Mouse (Mus musculus): ENCODE measurements around the gene Tnnt1. TPM values are rescaled to one million over a fixed set of nuclear protein-coding genes. Genes with fewer than 3 reads are reported as not detected.
"Not testable (repeated sequence)": the region's sequence is repeated elsewhere in the genome, so short reads cannot be mapped to it uniquely, and the experiment has no call there.

Tnnt1 gene
- 1 to 10 TPM; 2.0 to 3.1 TPM for total RNA-seq (2021)

DNA sequence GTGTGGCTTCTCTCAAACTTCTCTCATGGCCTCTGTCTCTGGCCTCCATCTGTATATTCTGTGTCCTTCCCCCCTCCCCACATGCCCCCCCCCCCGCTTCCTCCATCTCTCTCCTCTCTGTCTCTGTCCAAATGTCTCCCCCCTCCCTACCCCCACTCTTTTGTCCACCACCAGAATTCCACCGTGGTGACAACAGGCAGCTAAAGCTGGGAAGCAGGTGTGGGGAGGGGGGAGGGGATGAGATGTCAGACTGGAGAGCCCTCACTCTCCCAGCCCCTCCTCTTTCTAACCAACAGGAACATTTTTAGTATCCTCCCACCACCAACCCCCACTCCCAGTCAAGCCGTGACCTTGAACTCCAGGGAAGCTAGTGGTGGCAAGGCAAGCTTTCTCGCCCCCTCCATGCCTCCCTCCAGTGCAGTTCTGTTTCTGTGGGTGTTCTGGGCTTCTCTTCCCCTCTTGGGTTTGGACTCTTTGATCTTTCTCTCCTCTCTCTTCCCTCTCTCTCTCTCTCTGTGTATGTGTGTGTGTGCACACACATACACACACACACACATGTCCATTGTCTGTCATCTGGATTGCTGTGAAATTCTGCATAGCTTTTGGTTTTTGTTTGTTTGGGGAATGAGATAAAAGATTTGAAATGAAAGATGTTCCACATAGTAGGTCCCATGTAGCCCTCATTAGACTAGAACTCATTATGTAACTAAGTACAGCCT is at the start of gene Tnnt1:
TSS of gene Tnnt1 (minus strand) at position 51 of the 719 bp plus-strand sequence.
- intact Hi-C loops (cut with DNase I), result no loop called here

DNA sequence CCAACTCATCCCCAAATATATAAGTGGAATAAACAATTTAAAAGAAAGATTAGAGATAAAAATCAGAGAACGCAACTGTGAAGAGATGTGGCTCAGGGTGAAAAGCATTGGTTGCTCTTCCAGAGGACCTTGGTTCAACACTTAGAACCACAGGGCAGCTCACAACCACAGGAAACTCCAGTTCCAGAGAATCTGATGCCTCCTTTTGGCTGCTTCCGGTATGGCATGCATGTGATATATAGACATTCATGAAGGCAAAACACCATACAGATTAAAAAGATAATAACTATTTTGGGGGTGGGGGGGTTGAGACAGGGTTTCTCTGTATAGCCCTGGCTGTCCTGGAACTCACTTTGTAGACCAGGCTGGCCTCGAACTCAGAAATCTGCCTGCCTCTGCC is 46.5 kb upstream of the Tnnt1 start:
- DNase-seq (ENCODE audit: extremely low spot score in 1 of 2, low spot score in 2 of 2), result no peak
- intact Hi-C loops (cut with DNase I), result loop anchor here (5.0 kb wide), 1 partner anchor 40 kb away; the partner anchor contains the start of gene Ptprh

More for the DNA sequence above, at the start of gene Tnnt1:
- DNase-seq (ENCODE audit: extremely low spot score in 1 of 2, low spot score in 2 of 2), result no peak

DNA sequence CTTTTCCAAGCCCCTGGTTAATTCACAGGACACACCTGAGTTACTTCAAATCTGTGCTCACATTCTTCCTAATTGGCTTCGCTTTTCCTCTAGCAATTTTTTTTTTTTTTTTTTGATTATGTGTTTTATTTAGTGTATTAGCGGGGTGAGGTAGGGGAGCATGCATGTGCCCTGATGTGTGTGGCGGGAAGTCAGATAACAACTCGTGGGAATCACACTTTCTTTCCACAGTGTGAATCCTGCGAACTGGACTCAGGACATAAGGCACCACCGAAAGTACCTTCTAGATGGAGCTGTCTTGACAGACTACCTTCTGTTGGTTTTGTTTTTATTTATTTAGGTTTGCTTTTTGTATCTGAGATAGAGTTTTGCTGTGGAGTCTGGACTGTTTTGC is 41.0 kb upstream of the Tnnt1 start:
- no peak for DNase-seq (ENCODE audit: extremely low spot score in 1 of 2, low spot score in 2 of 2)
- intact Hi-C loops (cut with DNase I), result loop anchor here (5.0 kb wide), 1 partner anchor 240 kb away; no protein-coding TSS in a partner anchor

DNA sequence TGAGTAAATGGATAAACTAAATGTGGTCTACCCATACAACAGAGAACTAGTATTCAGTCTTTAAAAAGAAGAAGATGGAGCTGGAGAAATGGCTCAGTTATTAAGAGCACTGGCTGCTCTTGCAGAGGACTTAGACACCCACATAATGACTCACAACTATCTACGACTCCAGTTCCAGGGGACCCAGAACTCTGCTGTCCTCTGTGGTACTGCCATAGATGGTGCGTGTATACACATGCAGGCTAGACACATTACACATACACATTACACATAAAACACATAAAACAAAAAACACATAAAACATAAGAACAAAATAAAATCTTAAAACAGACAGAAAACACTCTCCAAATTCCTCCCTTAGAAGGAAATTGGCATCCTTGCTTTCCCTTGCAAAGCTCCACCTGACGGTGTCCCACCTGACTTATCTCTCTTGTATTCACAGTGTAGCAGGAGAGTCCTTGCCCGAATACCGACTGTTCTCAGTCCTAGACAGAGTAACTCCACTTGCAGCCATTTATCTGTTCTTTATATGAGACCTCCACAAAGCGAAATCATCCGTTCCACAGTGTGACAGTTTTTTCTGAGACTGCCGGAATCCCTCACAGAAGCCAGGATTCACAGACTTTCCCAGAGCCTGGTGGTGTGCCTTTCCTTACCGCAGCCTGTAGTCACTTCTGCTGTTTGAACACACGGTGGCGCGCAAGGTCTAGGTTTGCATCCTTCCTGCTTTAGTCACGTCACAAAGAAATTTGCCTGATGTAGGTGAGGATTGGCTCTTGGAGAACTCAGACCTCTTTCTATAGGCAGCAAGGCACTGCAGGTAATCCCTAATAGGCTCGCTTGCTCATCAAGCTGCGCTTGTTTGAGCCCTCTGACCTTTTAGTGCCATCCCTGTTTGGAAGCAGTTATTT is 40.3 kb upstream of the Tnnt1 start:
- intact Hi-C loops (cut with DNase I), result loop anchor here (5.0 kb wide), 1 partner anchor 241 kb away; no protein-coding TSS in a partner anchor
- peak; percentile 77 to 80 for DNase-seq (ENCODE audit: extremely low spot score in 1 of 2, low spot score in 2 of 2)

DNA sequence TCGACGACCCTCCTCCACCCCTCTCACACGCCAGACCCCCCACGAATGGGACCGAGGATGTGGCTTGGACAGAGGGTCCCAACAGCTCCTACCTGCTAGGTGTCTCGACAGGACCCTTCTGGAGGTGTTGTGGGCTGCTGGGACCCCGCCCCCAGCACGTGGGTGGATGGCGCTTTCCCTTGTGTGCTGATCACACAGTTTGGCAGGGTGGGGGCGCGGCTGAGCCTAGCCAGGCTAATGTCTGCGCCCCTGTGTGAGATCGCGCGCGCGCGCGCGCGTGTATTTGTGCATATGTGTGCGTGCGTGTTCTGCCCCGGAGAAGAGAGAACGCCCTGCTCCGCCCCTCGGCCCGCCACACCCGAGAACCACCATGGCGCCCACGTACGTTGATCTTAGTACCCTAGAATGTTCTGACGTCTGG is 31.0 kb upstream of the Tnnt1 start, which contains the start of gene Syt5:
TSS of gene Syt5 (minus strand) at position 321 of the 421 bp plus-strand sequence.
- intact Hi-C loops (cut with DNase I), result no loop called here
- DNase-seq (ENCODE audit: extremely low spot score in 1 of 2, low spot score in 2 of 2), result peak; percentile 66 to 83

DNA sequence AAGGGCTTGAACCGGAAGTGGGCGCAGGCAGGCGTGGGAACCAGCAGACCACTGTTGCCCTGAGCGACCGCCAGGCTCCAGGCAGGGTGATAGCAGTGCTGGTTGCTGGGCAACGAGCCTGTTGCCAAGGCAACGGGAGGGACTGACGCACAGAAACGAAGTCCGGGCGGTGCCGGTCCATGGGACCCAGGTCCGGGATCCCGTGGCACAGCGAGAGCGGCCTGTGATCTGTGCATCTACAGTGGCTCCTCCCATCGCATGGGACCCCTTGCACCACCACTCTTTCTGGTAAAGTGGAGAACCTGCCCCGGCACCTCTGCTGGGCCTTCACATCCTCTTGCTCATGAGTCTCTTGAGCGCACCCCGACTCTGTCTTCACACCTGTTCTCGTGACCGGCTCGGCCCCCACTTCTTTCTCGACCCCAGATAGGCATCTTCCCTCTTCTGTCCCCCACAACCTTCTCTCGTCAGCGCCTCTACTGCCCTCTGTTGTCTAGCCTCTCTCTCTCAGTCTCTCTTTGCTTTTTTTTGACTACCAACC is 30.5 kb upstream of the Tnnt1 start:
- intact Hi-C loops (cut with DNase I), result no loop called here
- peak; percentile 96 for DNase-seq (ENCODE audit: extremely low spot score in 1 of 2, low spot score in 2 of 2)

DNA sequence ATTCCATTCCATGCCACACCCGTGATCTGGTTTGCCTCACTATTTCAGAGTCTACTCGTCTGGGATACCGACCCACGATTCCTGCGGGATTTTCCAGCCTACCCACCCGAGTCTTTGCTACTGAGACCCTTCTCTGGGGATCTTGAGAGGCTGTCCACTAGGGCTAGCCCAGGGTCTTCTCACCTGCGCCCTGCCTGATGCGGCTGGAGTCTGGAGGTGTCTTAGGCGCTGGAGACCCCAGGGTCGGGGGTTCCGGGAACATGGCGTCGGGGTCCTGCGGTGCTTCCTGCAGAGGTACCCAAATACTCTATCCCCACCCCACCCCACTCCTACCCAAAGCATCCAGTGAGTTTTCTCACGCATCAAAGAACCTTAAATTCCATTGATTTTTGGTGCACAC is 29.9 kb upstream of the Tnnt1 start:
- intact Hi-C loops (cut with DNase I), result no loop called here
- DNase-seq (ENCODE audit: extremely low spot score in 1 of 2, low spot score in 2 of 2), result peak in 1 of 2 experiments; percentile 53

DNA sequence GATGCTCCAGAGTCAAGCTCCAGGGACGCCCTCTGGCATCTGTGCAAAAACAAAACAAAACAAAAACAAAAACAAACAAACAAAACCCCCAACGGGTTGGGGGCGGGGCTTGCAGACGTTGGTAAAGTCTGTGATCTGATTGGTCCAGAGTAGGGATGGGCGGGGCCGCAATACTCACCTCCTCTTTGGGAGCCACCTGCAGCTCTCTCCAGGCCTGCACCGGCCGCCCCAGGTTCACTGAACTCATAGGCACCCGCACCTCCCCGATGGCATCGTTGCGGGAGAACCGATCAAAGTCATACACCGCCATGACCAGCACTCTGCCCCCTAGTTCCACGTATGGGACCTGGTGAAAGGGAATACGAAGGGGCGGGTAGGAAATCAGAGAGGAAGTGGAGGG is 25.8 kb upstream of the Tnnt1 start:
- intact Hi-C loops (cut with DNase I), result no loop called here

DNA sequence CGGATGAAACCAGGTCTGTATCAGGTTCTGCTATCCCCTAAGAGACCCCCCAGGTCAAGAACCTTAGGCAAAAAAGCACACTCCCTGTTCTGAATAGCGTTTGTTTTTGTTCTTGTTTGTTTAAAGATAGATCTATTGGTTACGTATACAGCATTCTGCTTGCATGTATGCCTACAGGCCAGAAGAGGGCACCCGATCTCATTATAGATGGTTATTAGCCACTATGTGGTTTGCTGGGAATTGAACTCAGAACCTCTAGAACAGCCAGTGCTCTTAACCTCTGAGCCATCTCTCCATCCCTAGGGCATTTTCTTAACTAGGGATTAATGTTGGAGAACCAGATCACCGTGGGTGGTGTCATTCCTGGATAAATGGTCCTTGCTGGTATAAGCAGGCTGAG is 25.2 kb upstream of the Tnnt1 start:
- intact Hi-C loops (cut with DNase I), result no loop called here

More for the DNA sequence above, 25.8 kb upstream of the Tnnt1 start:
- DNase-seq (ENCODE audit: extremely low spot score in 1 of 2, low spot score in 2 of 2), result no peak

DNA sequence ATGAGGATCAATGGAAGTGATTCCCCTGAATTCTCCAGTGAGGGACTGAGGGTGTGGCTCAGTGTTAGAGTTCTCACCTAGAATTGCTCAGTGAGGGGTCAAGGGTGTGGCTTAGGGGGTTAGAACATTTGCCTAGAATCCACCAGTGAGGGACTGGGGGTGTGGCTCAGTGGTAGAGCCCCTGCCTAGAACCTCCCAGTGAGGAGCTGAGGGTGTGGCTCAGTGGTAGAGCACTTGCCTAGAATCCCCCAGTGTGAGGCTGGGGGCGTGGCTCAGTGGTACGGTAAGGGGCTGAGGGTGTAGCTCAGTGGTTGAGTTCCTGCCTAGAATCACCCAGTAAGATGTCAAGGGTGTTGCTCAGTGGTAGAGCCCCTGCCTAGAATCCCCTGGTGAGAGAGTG is 22.8 kb upstream of the Tnnt1 start:
- DNase-seq (ENCODE audit: extremely low spot score in 1 of 2, low spot score in 2 of 2), result no peak
- intact Hi-C loops (cut with DNase I), result no loop called here

More for the DNA sequence above, 25.2 kb upstream of the Tnnt1 start:
- no peak for DNase-seq (ENCODE audit: extremely low spot score in 1 of 2, low spot score in 2 of 2)

DNA sequence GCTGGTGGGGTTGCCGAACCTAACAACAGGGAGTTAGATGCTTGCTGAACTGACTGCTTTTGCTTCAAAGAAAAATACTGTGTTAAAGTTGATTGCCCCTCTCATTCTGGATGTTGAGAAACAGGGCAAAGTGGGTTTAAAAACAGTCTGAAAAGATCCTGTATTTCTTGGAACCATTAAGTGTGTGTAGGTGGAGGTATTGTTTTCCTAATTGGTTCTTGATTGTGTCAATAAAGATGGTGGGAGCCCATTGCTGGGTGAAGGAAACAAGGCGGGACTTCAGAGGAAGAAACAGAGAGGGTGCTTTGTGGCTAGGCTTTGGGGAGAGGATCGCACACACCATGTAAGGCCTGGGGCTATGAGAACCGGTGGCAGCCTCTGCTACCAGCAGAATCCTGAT is 21.0 kb upstream of the Tnnt1 start:
- no peak for DNase-seq (ENCODE audit: extremely low spot score in 1 of 2, low spot score in 2 of 2)
- intact Hi-C loops (cut with DNase I), result no loop called here

DNA sequence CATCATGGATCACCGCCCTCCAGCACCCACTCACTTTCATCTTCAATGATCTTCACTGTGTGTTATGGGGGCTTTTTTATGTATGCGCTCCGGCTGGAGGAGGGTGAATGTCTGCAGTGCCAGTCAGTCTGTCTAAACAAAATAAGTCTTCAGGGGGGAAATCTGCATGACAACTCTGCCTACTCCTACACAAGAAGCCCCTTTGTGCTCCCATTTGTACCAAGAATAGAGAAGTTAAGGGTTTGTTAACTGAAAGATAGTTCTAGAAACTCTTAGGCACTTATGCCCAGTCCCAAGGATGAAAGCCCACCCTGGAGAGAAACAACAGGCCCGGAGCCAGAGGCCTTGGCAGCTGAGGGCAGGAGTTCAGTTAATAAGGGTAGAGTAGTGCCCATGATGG is 20.2 kb upstream of the Tnnt1 start:
- intact Hi-C loops (cut with DNase I), result no loop called here
- DNase-seq (ENCODE audit: extremely low spot score in 1 of 2, low spot score in 2 of 2), result no peak

DNA sequence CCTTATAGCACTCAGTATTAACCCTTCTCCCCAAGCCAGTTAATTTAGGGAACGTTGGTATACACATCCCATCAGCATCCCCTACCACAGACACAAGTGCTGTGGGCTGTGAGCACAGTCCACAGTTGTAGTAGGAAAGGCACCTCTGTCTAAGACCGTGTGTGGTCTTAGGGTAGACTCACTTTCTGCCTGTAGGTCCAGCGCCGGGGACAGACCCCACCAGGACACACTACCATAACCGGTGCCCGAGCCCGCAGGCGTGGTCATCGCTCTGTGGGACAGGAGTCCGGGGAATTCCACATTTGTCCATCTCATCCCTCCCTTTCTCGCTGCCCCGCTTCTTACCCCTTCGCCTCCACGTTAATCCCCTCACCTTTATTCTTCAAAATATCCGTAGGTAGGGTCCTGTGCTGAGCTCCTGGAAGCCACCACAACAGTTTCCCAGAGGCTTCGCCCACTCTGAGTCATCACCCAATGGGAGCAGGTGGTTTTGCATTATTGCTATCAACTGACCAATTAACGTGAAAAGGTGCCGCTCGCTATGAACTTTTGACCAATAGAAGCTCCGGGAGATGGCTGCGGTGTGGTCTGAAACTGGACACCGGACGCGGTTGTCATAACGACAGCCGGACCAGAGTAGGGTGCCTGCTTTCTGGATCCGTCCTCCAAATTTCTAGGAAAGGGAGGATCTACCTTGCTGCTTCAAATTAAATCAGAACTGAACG is 16.0 kb upstream of the Tnnt1 start, which contains the start of gene Dnaaf3:
TSS of gene Dnaaf3 (minus strand) at position 449 of the 725 bp plus-strand sequence.
- intact Hi-C loops (cut with DNase I), result no loop called here
- DNase-seq (ENCODE audit: extremely low spot score in 1 of 2, low spot score in 2 of 2), result peak; percentile 26 to 74

DNA sequence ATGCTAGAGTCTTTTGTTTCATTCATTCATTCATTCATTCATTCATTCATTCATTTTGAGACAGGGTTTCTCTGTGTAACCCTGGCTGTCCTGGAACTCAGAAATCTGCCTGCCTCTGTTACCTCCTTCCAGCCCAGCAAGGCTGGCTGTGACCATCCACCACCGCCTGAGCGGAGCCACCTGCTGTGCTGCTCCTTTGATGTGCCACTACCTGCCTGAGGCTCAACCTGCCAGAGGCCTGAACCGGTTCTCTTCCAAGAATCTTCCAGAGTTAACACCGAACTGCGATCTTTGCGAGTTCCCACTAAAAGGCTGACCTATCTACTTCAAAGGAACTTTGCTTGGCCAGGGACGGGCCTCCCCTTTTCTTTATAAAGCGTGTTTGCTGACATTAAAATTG is 14.0 kb upstream of the Tnnt1 start:
- intact Hi-C loops (cut with DNase I); DNase-seq (ENCODE audit: extremely low spot score in 1 of 2, low spot score in 2 of 2): not testable (repeated sequence)

DNA sequence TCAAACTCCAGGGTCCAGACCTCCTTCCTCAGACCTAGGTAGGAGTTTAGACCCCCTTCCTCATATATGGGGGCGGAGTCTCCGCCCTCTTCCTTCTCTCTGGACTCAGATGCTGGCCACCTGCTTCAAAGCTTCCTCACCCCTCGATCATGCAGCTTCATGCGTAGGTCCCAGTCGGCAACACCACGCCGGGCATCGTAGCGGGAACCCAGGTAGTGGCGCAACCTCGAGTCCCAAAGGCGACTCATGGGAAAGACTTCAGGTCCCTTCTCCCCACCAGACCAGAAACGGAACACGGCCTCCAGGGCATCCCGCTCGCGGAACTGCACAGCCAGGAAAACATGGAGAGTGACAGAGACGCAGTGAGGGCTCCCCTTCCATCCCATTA is 11.1 kb upstream of the Tnnt1 start:
- intact Hi-C loops (cut with DNase I), result no loop called here
- no peak for DNase-seq (ENCODE audit: extremely low spot score in 1 of 2, low spot score in 2 of 2)

DNA sequence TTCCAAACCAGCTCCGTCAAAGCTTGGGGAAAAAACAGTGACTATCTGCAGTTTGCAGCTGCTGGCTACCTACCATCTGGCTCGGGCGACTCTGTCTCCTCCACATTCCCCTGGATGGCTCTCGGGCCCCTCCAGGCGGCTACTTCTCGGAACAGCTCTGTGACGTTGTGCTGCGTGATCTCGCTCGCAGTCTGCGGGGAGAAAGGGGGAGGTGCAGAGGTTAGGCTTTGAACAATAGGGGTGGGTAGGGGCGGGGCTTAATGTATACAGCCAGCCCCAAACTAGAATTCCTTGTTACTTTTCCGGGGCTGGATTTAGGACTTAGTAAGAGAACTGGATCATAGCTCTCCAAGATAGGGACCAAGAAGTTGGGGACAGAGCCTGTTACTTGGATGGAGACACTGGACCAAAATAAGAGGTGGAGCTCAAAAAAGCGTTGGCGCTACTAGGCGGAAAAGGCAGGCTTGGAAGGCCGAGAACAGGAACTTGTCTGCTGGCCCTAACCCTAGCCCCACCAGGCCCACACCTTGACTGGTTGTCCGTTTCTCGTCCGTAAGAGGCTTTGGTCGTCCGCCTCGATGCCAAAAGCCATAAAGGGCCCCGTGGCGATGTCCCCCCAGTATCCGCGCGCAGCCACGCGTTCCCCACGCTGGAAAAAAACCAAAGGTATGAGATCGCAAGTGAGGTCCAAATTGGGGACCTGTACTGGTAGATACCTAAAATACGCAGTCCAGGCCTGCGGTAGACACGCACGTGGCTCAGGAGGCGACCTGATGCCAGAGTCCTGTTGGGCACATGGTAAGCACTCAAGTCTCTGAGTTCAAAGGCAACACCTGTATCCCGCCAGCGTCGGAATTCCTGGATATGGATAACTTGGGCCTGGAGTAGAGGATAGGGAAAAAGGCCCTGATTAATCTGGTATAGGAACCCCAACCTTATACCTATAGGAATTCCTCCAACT is 10.4 kb upstream of the Tnnt1 start:
- intact Hi-C loops (cut with DNase I), result no loop called here
- DNase-seq (ENCODE audit: extremely low spot score in 1 of 2, low spot score in 2 of 2), result peak; percentile 51 to 90

DNA sequence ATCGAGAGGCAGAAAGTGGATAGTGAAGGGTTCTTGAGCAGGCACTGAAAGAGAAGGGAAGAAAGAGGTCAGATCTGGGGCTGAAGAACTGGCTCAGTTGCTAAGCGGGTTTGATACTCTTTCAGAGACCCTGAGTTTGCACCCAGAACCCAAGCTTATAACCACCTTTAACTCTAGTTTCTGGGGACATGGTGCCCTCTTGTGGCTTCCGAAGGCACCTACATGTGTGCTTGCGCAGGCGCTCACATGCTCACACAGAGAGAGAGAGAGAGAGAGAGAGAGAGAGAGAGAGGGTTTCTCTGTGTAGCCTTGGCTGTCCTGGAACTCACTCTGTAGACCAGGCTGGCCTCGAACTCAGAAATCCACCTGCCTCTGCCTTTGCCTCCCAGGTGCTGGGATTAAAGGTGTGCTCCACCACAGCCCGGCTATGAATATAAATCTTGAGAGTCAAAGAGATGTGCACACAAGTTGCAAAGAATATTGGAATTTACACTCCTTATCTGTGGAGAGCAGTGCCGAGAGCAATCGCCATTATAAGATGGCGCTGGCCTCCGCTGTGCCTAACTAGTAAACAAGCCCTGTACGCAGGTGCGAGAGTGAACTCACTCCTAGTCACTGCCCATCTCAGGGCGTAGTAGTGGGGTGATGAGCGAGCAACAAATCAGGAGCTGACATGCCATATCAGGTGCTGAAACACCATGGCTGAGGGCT is 8.2 kb upstream of the Tnnt1 start, which contains the start of gene Tnni3:
TSS of gene Tnni3 (minus strand) at position 18 of the 711 bp plus-strand sequence.
- intact Hi-C loops (cut with DNase I); DNase-seq (ENCODE audit: extremely low spot score in 1 of 2, low spot score in 2 of 2): not testable (repeated sequence)
